Mouse (Mus musculus) midbrain, embryonic 11.5 days (tissue): Measurements from ENCODE around the gene Slc15a4. TPM values are rescaled to one million over a fixed set of nuclear protein-coding genes. Genes with fewer than 3 reads are reported as not detected.

Source experiments
- ATAC-seq: fragments of 200-750 bp; cut with Nextera tagmentation; 2 replicates; pipeline ENCODE4 v1.8.0; 2017; ENCODE audit warnings: moderate TSS enrichment, moderate library complexity; ENCODE audit not compliant: low FRiP score
- DNase-seq: peaks from one replicate; pipeline ENCODE4 v3.0.0; 2015; ENCODE audit warnings: low spot score; ENCODE audit errors: missing footprints
- H3K27ac ChIP-seq: fragments of 300-500 bp; sonication (generic); 2 replicates; pipeline ENCODE4 v1.5.1; 2014; ENCODE audit warnings: low read depth, low read length
- H3K27me3 ChIP-seq: fragments of 300-500 bp; sonication (generic); 2 replicates; pipeline ENCODE4 v1.6.1; 2014; ENCODE audit warnings: mild to moderate bottlenecking, low read length, moderate library complexity, mixed read lengths; ENCODE audit not compliant: control insufficient read depth, insufficient read depth
- H3K36me3 ChIP-seq: fragments of 300-500 bp; sonication (generic); 2 replicates; pipeline ENCODE4 v1.6.1; 2014; ENCODE audit warnings: mild to moderate bottlenecking, low read length, moderate library complexity, mixed read lengths; ENCODE audit not compliant: control insufficient read depth, insufficient read depth
- H3K4me1 ChIP-seq: fragments of 300-500 bp; sonication (generic); 2 replicates; pipeline ENCODE4 v1.6.1; 2014; ENCODE audit warnings: low read length; ENCODE audit not compliant: control insufficient read depth, insufficient read depth
- H3K4me2 ChIP-seq: fragments of 300-500 bp; sonication (generic); 2 replicates; pipeline ENCODE4 v1.6.1; 2014; ENCODE audit warnings: mild to moderate bottlenecking, moderate library complexity
- H3K4me3 ChIP-seq: fragments of 300-500 bp; sonication (generic); 2 replicates; pipeline ENCODE4 v1.5.1; 2014; ENCODE audit warnings: low read depth, low read length
- H3K9ac ChIP-seq: fragments of 300-500 bp; sonication (generic); 2 replicates; pipeline ENCODE4 v1.6.1; 2014; ENCODE audit warnings: low read length
- H3K9me3 ChIP-seq: fragments of 300-500 bp; sonication (generic); 2 replicates; pipeline ENCODE4 v1.6.1; 2016; ENCODE audit warnings: low read length; ENCODE audit not compliant: control insufficient read depth
- WGBS: fragments of 180-500 bp; shearing (Covaris S2); extraction: QIAGEN DNeasy Blood & Tissue Kit; methylation state at CpG from one replicate; pipeline ENCODE4 v1.1.7; 2014; 5-methylcytosine and 5-hydroxymethylcytosine counted together
- polyA plus RNA-seq: library from polyadenylated mRNA; unstranded; fragments of >200 nt; fragmentation: Nextera tagmentation; extraction: Ambion mirVana; gene quantifications from 2 replicates; pipeline ENCODE4 v1.2.1, GENCODE M21; 2014

Gene Slc15a4
- polyA plus RNA-seq, 1 experiment from 2014 or later = 23.1 TPM

- H3K4me1 ChIP-seq = peaks cover 13% of the 10 kb centered on the region
- H3K36me3 ChIP-seq = peaks cover 7% of the 10 kb centered on the region
- H3K4me2 ChIP-seq = no peak overlapping the region
- H3K4me3 ChIP-seq = no peak overlapping the region
- H3K27ac ChIP-seq = no peak overlapping the region
- H3K9ac ChIP-seq = no peak overlapping the region
- H3K9me3 ChIP-seq = no peaks in the 10 kb centered on the region
- ATAC-seq (no peak), DNase-seq (peak; percentile 59)
- no peaks in the 10 kb centered on the region for H3K27me3 ChIP-seq
- 96% methylated on average over 6 of the region's 6 CpGs for WGBS
These were observed 20.3 kb downstream of the Slc15a4 start for GRCm38 (mm10) chr5:127612397-127612796.

DNA sequence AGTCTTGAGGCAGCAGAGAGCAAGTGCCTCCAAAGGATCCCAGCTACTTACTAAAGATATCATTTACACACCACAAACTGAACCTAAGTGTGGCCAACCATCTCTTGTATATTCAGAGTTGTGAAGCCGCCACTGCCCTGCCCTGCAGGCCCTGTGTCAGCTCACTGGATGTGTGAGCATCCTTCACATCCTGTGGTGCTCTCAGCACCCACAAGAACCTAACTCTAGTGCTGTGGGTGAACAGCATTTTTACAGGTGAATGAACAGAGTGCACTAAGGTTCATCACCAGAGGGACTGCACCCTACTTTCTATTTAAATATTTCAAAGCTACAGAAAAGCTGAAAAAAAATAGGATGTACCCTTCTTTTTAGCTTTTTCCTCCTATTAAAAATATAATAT is 20.8 kb downstream of the Slc15a4 start:
- ATAC-seq (no peak), DNase-seq (peak; percentile 72)
- H3K9ac ChIP-seq = no peak overlapping the region
- H3K4me3 ChIP-seq = no peak overlapping the region
- no peaks in the 10 kb centered on the region for H3K27me3 ChIP-seq
- peaks cover 7% of the 10 kb centered on the region for H3K36me3 ChIP-seq
- no peak overlapping the region for H3K4me2 ChIP-seq
- H3K9me3 ChIP-seq = no peaks in the 10 kb centered on the region
- H3K27ac ChIP-seq = no peak overlapping the region
- 83% methylated on average over 1 of the region's 1 CpGs for WGBS
- peaks cover 13% of the 10 kb centered on the region for H3K4me1 ChIP-seq

DNA sequence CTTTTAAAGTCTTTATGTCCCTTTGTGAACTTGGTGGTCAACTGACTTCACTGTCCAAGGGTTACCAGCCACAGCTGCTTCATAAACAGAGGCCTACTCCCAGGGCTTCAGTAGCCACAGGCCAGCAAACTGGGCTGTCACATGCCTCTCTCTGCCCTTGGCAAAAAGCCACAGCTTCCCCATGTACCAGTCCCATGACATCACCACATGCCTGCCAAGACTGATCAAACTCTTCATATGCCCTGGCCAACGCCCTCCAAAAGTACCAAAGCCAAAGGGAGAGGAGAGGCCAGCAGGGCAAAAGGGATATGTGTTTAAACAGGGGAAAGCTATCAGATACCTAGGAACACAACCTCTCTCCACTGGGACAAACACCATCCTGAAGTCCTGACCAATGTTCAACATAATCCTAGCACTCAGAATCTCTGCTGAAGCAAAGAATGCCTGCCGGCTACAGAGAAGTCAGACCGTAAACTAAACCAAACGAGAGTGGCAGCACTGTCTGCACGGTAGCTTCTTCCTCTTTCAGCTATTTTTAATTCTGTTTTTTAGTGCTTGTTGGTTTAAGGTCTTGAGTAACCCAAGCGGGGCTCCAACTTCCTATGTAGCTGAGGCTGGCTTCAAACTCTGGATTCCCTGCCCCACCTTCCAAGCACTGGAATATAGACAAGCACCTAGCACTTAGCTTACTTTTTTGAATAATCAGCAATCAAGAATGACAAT is 21.7 kb downstream of the Slc15a4 start:
- no peak overlapping the region for H3K9ac ChIP-seq
- H3K9me3 ChIP-seq = no peaks in the 10 kb centered on the region
- ATAC-seq = no peak
- H3K4me2 ChIP-seq = no peak overlapping the region
- peaks cover 11% of the 10 kb centered on the region for H3K4me1 ChIP-seq
- H3K27ac ChIP-seq = no peak overlapping the region
- DNase-seq = peak; percentile 39
- H3K4me3 ChIP-seq = no peak overlapping the region
- 90% methylated on average over 6 of the region's 6 CpGs for WGBS
- H3K27me3 ChIP-seq = no peaks in the 10 kb centered on the region
- peaks cover 7% of the 10 kb centered on the region for H3K36me3 ChIP-seq

- peaks cover 13% of the 10 kb centered on the region for H3K36me3 ChIP-seq
- H3K4me1 ChIP-seq = no peaks in the 10 kb centered on the region
- no peak overlapping the region for H3K27ac ChIP-seq
These were observed 23.4 kb downstream of the Slc15a4 start for GRCm38 (mm10) chr5:127609191-127609714.

DNA sequence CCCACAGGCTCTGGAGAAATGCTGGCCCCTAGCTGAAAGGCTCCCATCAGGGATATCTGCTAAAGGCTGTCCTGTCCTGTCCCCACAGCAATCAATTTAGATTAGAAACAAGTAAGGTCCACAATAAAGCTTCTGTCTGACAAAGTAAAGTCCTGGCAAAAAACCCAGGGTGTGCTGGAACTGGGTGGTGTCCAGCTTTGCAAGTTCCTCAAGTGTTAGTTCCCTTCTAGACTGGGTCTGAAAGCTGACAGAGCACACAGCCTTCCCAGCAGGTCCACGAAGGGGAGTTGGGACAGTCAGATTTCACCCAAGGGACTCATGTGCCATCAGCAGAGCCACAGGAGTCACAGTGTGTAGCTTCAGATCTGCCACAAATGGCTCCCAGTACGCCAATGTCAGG is 25.2 kb downstream of the Slc15a4 start:
- H3K4me1 ChIP-seq = no peaks in the 10 kb centered on the region
- H3K4me3 ChIP-seq = no peak overlapping the region
- H3K4me2 ChIP-seq = no peak overlapping the region
- no peak overlapping the region for H3K9ac ChIP-seq
- ATAC-seq (no peak), DNase-seq (peak; percentile 6)
- H3K27me3 ChIP-seq = no peaks in the 10 kb centered on the region
- no peaks in the 10 kb centered on the region for H3K9me3 ChIP-seq
- no peak overlapping the region for H3K27ac ChIP-seq
- H3K36me3 ChIP-seq = peaks cover 19% of the 10 kb centered on the region
- WGBS = 83% methylated on average over 2 of the region's 2 CpGs

More at GRCm38 (mm10) chr5:127609191-127609714, 23.4 kb downstream of the Slc15a4 start:
- H3K27me3 ChIP-seq = no peaks in the 10 kb centered on the region
- H3K9me3 ChIP-seq = no peaks in the 10 kb centered on the region
- DNase-seq (peak; percentile 47), ATAC-seq (no peak)
- no peak overlapping the region for H3K4me3 ChIP-seq
- WGBS = 93% methylated on average over 7 of the region's 7 CpGs
- H3K4me2 ChIP-seq = no peak overlapping the region
- H3K9ac ChIP-seq = no peak overlapping the region

DNA sequence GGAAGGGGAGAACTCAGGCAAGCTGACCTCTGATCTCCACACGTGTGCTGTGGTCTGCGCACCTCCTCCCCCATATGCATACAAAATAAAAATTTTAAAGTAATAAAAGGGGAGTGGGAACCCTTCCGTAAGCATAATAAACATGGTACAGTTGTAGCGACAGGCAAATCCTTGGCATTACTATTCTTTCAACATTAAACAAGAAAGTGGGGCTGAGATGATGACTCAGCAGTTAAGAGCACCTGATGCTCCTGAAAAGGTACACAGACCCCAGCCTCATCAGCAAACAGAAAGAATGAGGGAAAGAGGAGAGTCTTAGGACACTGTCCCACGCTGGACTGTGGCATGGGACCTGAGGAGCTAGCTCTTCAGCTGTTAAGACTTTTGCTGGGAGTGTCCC is 29.7 kb downstream of the Slc15a4 start:
- no peak overlapping the region for H3K9ac ChIP-seq
- ATAC-seq (no peak), DNase-seq (no peak)
- WGBS = 88% methylated on average over 5 of the region's 5 CpGs
- no peaks in the 10 kb centered on the region for H3K27me3 ChIP-seq
- H3K36me3 ChIP-seq = peaks cover 33% of the 10 kb centered on the region
- no peaks in the 10 kb centered on the region for H3K4me1 ChIP-seq
- H3K27ac ChIP-seq = no peak overlapping the region
- H3K4me3 ChIP-seq = no peak overlapping the region
- no peaks in the 10 kb centered on the region for H3K9me3 ChIP-seq
- H3K4me2 ChIP-seq = no peak overlapping the region

- Histone ChIP-seq H3K27me3 (no peaks in the 10 kb centered on the region), H3K27ac (no peak overlapping the region), H3K36me3 (peaks cover 26% of the 10 kb centered on the region), H3K4me3 (no peak overlapping the region), H3K9ac (no peak overlapping the region), H3K4me2 (no peak overlapping the region), H3K4me1 (no peaks in the 10 kb centered on the region), H3K9me3 (no peaks in the 10 kb centered on the region)
- ATAC-seq = no peak
- 96% methylated on average over 7 of the region's 7 CpGs for WGBS
- no peak for DNase-seq
These were observed 35.8 kb downstream of the Slc15a4 start for GRCm38 (mm10) chr5:127596862-127597261.

DNA sequence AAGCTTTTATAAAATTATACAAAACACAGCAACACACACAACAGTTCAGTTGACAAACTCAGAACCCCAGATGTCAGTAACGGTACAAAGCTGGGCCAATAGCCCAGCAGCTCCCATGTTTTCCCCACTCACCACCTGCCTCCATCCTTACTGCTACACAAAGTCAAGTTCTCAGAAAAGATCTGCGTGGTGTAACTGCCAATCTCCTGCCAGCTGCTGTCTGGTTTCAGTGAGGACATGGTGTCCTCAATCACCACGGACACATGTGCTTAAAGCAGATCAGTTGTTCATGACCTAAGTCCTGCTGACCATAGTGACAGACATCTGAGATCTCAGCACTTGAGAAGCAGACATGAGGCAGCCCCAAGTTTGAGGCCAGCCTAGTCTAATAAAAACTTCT is 37.0 kb downstream of the Slc15a4 start:
- ATAC-seq (no peak), DNase-seq (peak; percentile 72)
- WGBS = 91% methylated on average over 3 of the region's 3 CpGs
- Histone ChIP-seq H3K9ac (no peak overlapping the region), H3K27me3 (no peaks in the 10 kb centered on the region), H3K4me1 (no peaks in the 10 kb centered on the region), H3K36me3 (peaks cover 22% of the 10 kb centered on the region), H3K9me3 (no peaks in the 10 kb centered on the region), H3K4me3 (no peak overlapping the region), H3K27ac (no peak overlapping the region), H3K4me2 (no peak overlapping the region)

DNA sequence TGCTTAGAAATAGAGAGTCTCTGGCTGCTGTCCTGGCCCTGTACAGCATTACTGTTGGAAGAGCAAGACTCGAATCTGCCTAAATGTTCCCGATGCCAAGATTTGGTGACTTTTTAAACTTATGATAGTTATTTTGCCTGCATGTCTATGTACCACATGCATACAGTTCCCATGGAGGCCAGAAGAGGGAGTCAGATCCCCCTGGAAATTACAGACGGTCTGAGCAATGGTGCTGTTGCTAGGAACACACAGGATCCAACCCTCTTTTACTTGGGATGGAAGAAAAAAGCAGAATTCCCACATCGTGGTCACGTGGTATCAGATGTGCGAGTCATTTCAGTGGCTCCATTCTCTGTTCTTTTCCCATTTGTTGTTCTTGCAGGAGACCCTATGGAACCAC is 39.8 kb downstream of the Slc15a4 start:
- peaks cover 10% of the 10 kb centered on the region for H3K36me3 ChIP-seq
- no peak overlapping the region for H3K4me2 ChIP-seq
- no peak overlapping the region for H3K9ac ChIP-seq
- H3K9me3 ChIP-seq = no peaks in the 10 kb centered on the region
- DNase-seq (no peak), ATAC-seq (no peak)
- no peak overlapping the region for H3K27ac ChIP-seq
- H3K4me1 ChIP-seq = no peaks in the 10 kb centered on the region
- no peak overlapping the region for H3K4me3 ChIP-seq
- 80% methylated on average over 6 of the region's 6 CpGs for WGBS
- H3K27me3 ChIP-seq = no peaks in the 10 kb centered on the region
